Mouse (Mus musculus) cortical plate, adult 2 months (tissue): ENCODE data around the gene Uap1l1.

Source experiments
- CTCF ChIP-seq: fragments of 200-500 bp; IDR thresholded peaks from 2 replicates; pipeline ENCODE4 v1.5.1; 2011; ENCODE audit warnings: mild to moderate bottlenecking, control low read depth, low read length; ENCODE audit not compliant: insufficient read depth; ENCODE audit errors: extremely low read depth
- POLR2A ChIP-seq: fragments of 200-500 bp; IDR thresholded peaks from 2 replicates; pipeline ENCODE4 v1.6.1; 2011; ENCODE audit warnings: mild to moderate bottlenecking, low read length, control low read depth; ENCODE audit not compliant: insufficient read depth; ENCODE audit errors: extremely low read depth

DNA sequence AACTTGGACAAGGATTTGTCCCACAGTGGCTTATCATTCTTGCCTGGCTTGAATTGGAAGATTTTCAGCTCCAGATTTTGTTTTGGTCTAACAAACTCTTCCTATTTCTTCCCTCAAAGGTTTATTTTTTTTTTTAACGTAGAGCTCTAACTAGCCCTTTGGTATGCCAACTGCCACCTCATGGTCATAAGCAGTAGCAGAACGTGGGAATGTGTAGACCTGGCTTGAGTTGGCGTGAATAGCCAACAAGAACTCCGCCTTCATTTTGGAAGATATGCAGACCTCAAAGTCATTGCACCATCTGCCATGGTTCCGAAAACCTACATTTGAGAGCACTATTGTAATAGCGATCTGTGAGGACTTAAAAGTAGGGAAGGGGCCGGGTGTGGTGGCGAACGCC is 34.0 kb downstream of the Uap1l1 start:
- TF ChIP-seq CTCF (no peak), POLR2A (no peak)
